Mouse (Mus musculus) hindbrain, embryonic 14.5 days (tissue): ENCODE measurements around the gene Tmem232. TPM values are rescaled to one million over a fixed set of nuclear protein-coding genes. Genes with fewer than 3 reads are reported as not detected.

Experiments
- ATAC-seq: fragments of 200-750 bp; cut with Nextera tagmentation; 2 replicates; pipeline ENCODE4 v1.8.0; 2017; ENCODE audit warnings: moderate number of reproducible peaks, mild to moderate bottlenecking, moderate TSS enrichment, moderate library complexity; ENCODE audit not compliant: low FRiP score
- DNase-seq: peaks from one replicate; pipeline ENCODE4 v3.0.0-alpha.2; 2015; ENCODE audit warnings: low spot score
- H3K27ac ChIP-seq: fragments of 300-500 bp; sonication (generic); 2 replicates; pipeline ENCODE4 v1.5.1; 2014; ENCODE audit warnings: mild to moderate bottlenecking, moderate library complexity
- H3K27me3 ChIP-seq: fragments of 300-500 bp; sonication (generic); 2 replicates; pipeline ENCODE4 v1.6.1; 2014; ENCODE audit warnings: mild to moderate bottlenecking, low read length, mixed read lengths; ENCODE audit not compliant: control insufficient read depth, insufficient read depth
- H3K36me3 ChIP-seq: fragments of 300-500 bp; sonication (generic); replicated peaks from 2 replicates; pipeline ENCODE4 v1.6.1; 2014; ENCODE audit not compliant: control insufficient read depth, insufficient read depth
- H3K4me1 ChIP-seq: fragments of 300-500 bp; sonication (generic); replicated peaks from 2 replicates; pipeline ENCODE4 v1.6.1; 2014; ENCODE audit warnings: antibody characterized with exemption, low read length, mixed read lengths; ENCODE audit not compliant: control insufficient read depth, insufficient read depth
- H3K4me2 ChIP-seq: fragments of 300-500 bp; sonication (generic); replicated peaks from 2 replicates; pipeline ENCODE4 v1.6.1; 2014; ENCODE audit warnings: mild to moderate bottlenecking, moderate library complexity
- H3K4me3 ChIP-seq: fragments of 300-500 bp; sonication (generic); replicated peaks from 2 replicates; pipeline ENCODE4 v1.5.1; 2014; ENCODE audit warnings: mild to moderate bottlenecking, low read length
- H3K9ac ChIP-seq: fragments of 300-500 bp; sonication (generic); 2 replicates; pipeline ENCODE4 v1.6.1; 2014
- H3K9me3 ChIP-seq: fragments of 300-500 bp; sonication (generic); 2 replicates; pipeline ENCODE4 v1.6.1; 2016; ENCODE audit warnings: low read length; ENCODE audit not compliant: control insufficient read depth
- WGBS: fragments of 180-500 bp; shearing (Covaris S2); extraction: QIAGEN DNeasy Blood & Tissue Kit; methylation state at CpG from one replicate; pipeline ENCODE4 v1.1.7; 2014; 5-methylcytosine and 5-hydroxymethylcytosine counted together
- polyA plus RNA-seq: library from polyadenylated mRNA; unstranded; fragments of >200 nt; fragmentation: Nextera tagmentation; extraction: Ambion mirVana; gene quantifications from 2 replicates; pipeline ENCODE4 v1.2.1, GENCODE M21; 2014

Tmem232 gene
- 0.62 and 0.74 TPM in 2 replicates for polyA plus RNA-seq

- H3K9ac ChIP-seq: peak within 1 kb of the TSS; percentile 45
- H3K4me1 ChIP-seq: no peaks in the 10 kb centered on the region
- DNase-seq (peak; percentile 61), ATAC-seq (peak; percentile 77; the same call in 1 of the 2 replicates)
- H3K4me2 ChIP-seq: peak within 1 kb of the TSS; percentile 64
- no peak within 1 kb of the TSS for H3K27ac ChIP-seq
- H3K4me3 ChIP-seq: peak within 1 kb of the TSS; percentile 25
- H3K27me3 ChIP-seq: no peaks in the 10 kb centered on the region
- H3K9me3 ChIP-seq: no peaks in the 10 kb centered on the region
- WGBS: 15% methylated on average over 26 of the region's 26 CpGs
- no peaks in the 10 kb centered on the region for H3K36me3 ChIP-seq
Measured at GRCm38 (mm10) chr17:65540441-65541272, at the start of gene Tmem232. TSS of gene Tmem232 (minus strand) at chr17:65540782.

- H3K27ac ChIP-seq: no peak overlapping the region
- no peak for ATAC-seq
- H3K9ac ChIP-seq: no peak overlapping the region
- no peak for DNase-seq
- no peaks in the 10 kb centered on the region for H3K27me3 ChIP-seq
- H3K36me3 ChIP-seq: peaks cover 13% of the 10 kb centered on the region
- H3K4me3 ChIP-seq: no peak overlapping the region
- H3K4me1 ChIP-seq: no peaks in the 10 kb centered on the region
- 79% methylated on average over 3 of the region's 3 CpGs for WGBS
- no peaks in the 10 kb centered on the region for H3K9me3 ChIP-seq
- H3K4me2 ChIP-seq: no peak overlapping the region
Measured at GRCm38 (mm10) chr17:65586892-65587291, 46.3 kb upstream of the Tmem232 start.

- Histone ChIP-seq H3K4me1 (no peaks in the 10 kb centered on the region), H3K27me3 (no peaks in the 10 kb centered on the region), H3K27ac (no peak overlapping the region), H3K9ac (no peak overlapping the region), H3K4me2 (no peak overlapping the region), H3K4me3 (no peak overlapping the region), H3K36me3 (peaks cover 33% of the 10 kb centered on the region), H3K9me3 (no peaks in the 10 kb centered on the region)
- 89% methylated on average over 5 of the region's 5 CpGs for WGBS
- ATAC-seq (no peak), DNase-seq (no peak)
Measured at GRCm38 (mm10) chr17:65581440-65581839, 40.9 kb upstream of the Tmem232 start.

GRCm38 (mm10) chr17:65579766-65580165 is 39.2 kb upstream of the Tmem232 start:
- Histone ChIP-seq H3K9ac (no peak overlapping the region), H3K4me3 (no peak overlapping the region)

GRCm38 (mm10) chr17:65575339-65575738 is 34.8 kb upstream of the Tmem232 start:
- H3K27ac ChIP-seq: no peak overlapping the region
- no peaks in the 10 kb centered on the region for H3K9me3 ChIP-seq
- DNase-seq: peak; percentile 77
- no peaks in the 10 kb centered on the region for H3K4me1 ChIP-seq
- WGBS: 94% methylated on average over 1 of the region's 1 CpGs
- H3K27me3 ChIP-seq: no peaks in the 10 kb centered on the region
- H3K9ac ChIP-seq: no peak overlapping the region
- H3K4me2 ChIP-seq: no peak overlapping the region
- no peak overlapping the region for H3K4me3 ChIP-seq
- peak; percentile 54; the same call in 1 of the 2 replicates for ATAC-seq
- H3K36me3 ChIP-seq: peaks cover 16% of the 10 kb centered on the region

More at GRCm38 (mm10) chr17:65579766-65580165, 39.2 kb upstream of the Tmem232 start:
- DNase-seq (no peak), ATAC-seq (no peak)
- H3K27ac ChIP-seq: no peak overlapping the region
- no peaks in the 10 kb centered on the region for H3K27me3 ChIP-seq
- no peak overlapping the region for H3K4me2 ChIP-seq
- H3K9me3 ChIP-seq: no peaks in the 10 kb centered on the region
- WGBS: 98% methylated on average over 7 of the region's 7 CpGs
- H3K4me1 ChIP-seq: no peaks in the 10 kb centered on the region
- peaks cover 33% of the 10 kb centered on the region for H3K36me3 ChIP-seq

DNA sequence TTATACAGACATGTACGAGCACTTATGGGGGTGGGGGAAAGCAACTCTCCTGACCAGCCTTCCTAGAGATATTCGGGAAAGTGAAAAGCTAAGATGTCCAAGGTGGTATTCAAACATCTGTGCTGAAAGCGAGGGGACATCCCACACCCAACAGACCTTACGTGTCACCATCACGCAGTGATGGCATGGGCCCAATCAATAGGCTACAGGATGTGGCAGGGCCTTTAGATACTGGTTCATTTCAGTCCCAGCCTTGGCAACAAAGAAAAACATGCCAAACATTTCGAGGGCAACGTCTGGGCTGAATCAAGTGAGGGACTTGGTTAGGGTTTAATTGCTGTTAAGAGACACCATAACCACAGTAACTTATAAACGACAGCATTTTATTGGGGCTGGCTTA is 34.3 kb upstream of the Tmem232 start:
- ATAC-seq (no peak), DNase-seq (no peak)
- H3K27ac ChIP-seq: no peak overlapping the region
- H3K9ac ChIP-seq: no peak overlapping the region
- H3K27me3 ChIP-seq: no peaks in the 10 kb centered on the region
- no peaks in the 10 kb centered on the region for H3K9me3 ChIP-seq
- peaks cover 12% of the 10 kb centered on the region for H3K36me3 ChIP-seq
- no peak overlapping the region for H3K4me3 ChIP-seq
- H3K4me1 ChIP-seq: no peaks in the 10 kb centered on the region
- 87% methylated on average over 8 of the region's 8 CpGs for WGBS
- H3K4me2 ChIP-seq: no peak overlapping the region

DNA sequence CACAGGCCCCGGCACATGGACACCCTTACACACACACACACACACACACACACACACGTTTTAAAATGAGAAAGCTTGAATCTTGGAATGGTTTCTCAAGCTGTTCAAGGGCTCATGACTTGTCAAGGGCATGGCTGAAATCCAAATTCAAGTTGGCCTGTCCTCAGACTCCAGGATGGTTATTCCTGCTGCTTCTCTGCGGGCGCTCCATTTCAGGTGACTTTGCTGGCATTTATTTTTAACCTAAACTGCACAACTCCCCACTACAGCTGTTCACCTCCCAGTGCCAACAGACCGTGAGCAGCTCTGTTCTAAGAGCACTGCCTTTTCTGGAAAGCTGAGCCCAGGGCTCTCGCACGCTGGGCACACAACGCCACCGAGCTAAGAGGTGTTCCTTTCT is 31.3 kb upstream of the Tmem232 start:
- no peak for ATAC-seq
- Histone ChIP-seq H3K27me3 (no peaks in the 10 kb centered on the region), H3K36me3 (no peaks in the 10 kb centered on the region), H3K9me3 (no peaks in the 10 kb centered on the region), H3K27ac (no peak overlapping the region), H3K4me1 (no peaks in the 10 kb centered on the region), H3K4me2 (no peak overlapping the region), H3K4me3 (no peak overlapping the region), H3K9ac (no peak overlapping the region)
- no peak for DNase-seq
- 85% methylated on average over 9 of the region's 9 CpGs for WGBS

DNA sequence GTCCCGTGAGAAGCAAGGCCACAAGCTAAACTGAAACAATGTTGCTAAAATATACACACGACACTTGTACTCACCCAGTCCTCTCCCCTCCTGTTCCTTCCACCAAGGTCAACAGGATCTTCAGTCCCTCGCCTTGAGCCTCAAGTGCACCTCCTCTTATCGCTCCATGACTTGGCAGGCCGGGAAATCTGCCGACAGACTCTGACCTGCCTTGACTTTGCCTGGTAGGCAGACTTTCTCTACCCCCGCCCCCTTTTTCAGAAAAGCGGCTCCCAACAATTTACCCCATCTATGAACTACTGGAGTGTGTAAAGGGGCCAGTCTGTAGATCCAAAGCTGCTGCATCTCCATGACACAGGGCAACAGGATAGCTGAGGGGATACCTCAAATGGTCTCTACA is 30.9 kb upstream of the Tmem232 start:
- ATAC-seq: no peak
- H3K9ac ChIP-seq: no peak overlapping the region
- no peaks in the 10 kb centered on the region for H3K27me3 ChIP-seq
- H3K4me1 ChIP-seq: no peaks in the 10 kb centered on the region
- no peaks in the 10 kb centered on the region for H3K36me3 ChIP-seq
- DNase-seq: no peak
- no peak overlapping the region for H3K4me3 ChIP-seq
- 90% methylated on average over 8 of the region's 8 CpGs for WGBS
- H3K27ac ChIP-seq: no peak overlapping the region
- H3K9me3 ChIP-seq: no peaks in the 10 kb centered on the region
- no peak overlapping the region for H3K4me2 ChIP-seq

GRCm38 (mm10) chr17:65564189-65564588 is 23.6 kb upstream of the Tmem232 start:
- no peak for DNase-seq
- Histone ChIP-seq H3K4me3 (no peak overlapping the region), H3K27me3 (no peaks in the 10 kb centered on the region), H3K4me2 (no peak overlapping the region), H3K4me1 (no peaks in the 10 kb centered on the region), H3K9me3 (no peaks in the 10 kb centered on the region), H3K36me3 (no peaks in the 10 kb centered on the region), H3K9ac (no peak overlapping the region), H3K27ac (no peak overlapping the region)
- WGBS: 73% methylated on average over 5 of the region's 5 CpGs
- ATAC-seq: no peak
